9 mouse cellular contexts compared by ENCODE assay signal in genomic region chr16:4594814-4595526, GRCm38 (mm10). TPM values are rescaled to one million over a fixed set of nuclear protein-coding genes. Genes with fewer than 3 reads are reported as not detected.
DNase-seq lines count a peak whose midpoint lies in the region; ATAC-seq and TF ChIP-seq lines count a peak whose summit lies in the region.
"Had no signal": no experiment of that assay in that cellular context is flagged by ENCODE, and none has a peak within 500 bp of the region (broad histone marks: within the 10 kb centered on the region; RNA-seq: fewer than 3 reads in every experiment).

No protein-coding gene starts in this region.

- H3K27me3 ChIP-seq in heart, postnatal 0 days (ENCODE audit: control insufficient read depth, insufficient read depth, low read length), result no peaks in the 10 kb centered on the region
- H3K27me3 ChIP-seq in liver, embryonic 15.5 days, result peaks cover 69% of the 10 kb centered on the region
- no peaks in the 10 kb centered on the region for H3K27me3 ChIP-seq in stomach, postnatal 0 days (ENCODE audit: control insufficient read depth, insufficient read depth, low read length)

- H3K27ac ChIP-seq in gastrocnemius, adult 2 months, result peak overlapping the region; percentile 87
- no peak overlapping the region for H3K27ac ChIP-seq in bone marrow macrophage, adult 2 months (ENCODE audit: insufficient read depth, low read depth, low read length)
- peak overlapping the region; percentile 94 for H3K27ac ChIP-seq in heart, postnatal 0 days (ENCODE audit: low read depth)
- H3K27ac ChIP-seq in liver, embryonic 15.5 days (replicated peaks), result peak overlapping the region; percentile 51; the same call in 1 of the 2 replicates
- peak overlapping the region; percentile 88 for H3K27ac ChIP-seq in stomach, postnatal 0 days (replicated peaks)
- H3K27ac ChIP-seq: macrophage had no signal

- H3K4me3 ChIP-seq in gastrocnemius, adult 2 months, result peak overlapping the region; percentile 89
- H3K4me3 ChIP-seq in bone marrow macrophage, adult 2 months (ENCODE audit: insufficient read depth, low read length), result peak overlapping the region; percentile 58
- peak overlapping the region; percentile 82 for H3K4me3 ChIP-seq in heart, postnatal 0 days (ENCODE audit: low read depth, low read length)
- peak overlapping the region; percentile 60 for H3K4me3 ChIP-seq in liver, embryonic 15.5 days (replicated peaks)
- peak overlapping the region; percentile 69 for H3K4me3 ChIP-seq in stomach, postnatal 0 days (ENCODE audit: low read depth, low read length)

- WGBS in heart, postnatal 0 days, result under 1% methylated on average over 35 of the region's 52 CpGs
- 1% methylated on average over 51 of the region's 52 CpGs for WGBS in liver, embryonic 15.5 days (ENCODE audit: insufficient replicate concordance)
- WGBS in stomach, postnatal 0 days, result under 1% methylated on average over 18 of the region's 52 CpGs

- TF ChIP-seq EP300 in heart, postnatal 0 days (IDR thresholded peaks at IDR 0.05; ENCODE audit: low read depth), result no peak
- no peak for TF ChIP-seq EP300 in stomach, postnatal 0 days (optimal IDR thresholded peaks at IDR 0.05)

- peak overlapping the region; percentile 91 for H3K4me2 ChIP-seq in heart, postnatal 0 days (ENCODE audit: low read depth, low read length)
- peak overlapping the region; percentile 69 for H3K4me2 ChIP-seq in liver, embryonic 15.5 days
- H3K4me2 ChIP-seq in stomach, postnatal 0 days (replicated peaks; ENCODE audit: low read depth), result peak overlapping the region; percentile 81

- ATAC-seq in heart, postnatal 0 days (ENCODE audit: insufficient read depth, low read depth), result peak; percentile 16; the same call in 1 of the 2 replicates
- ATAC-seq in liver, embryonic 15.5 days (ENCODE audit: insufficient read depth), result no peak
- peak; percentile 5; the same call in 1 of the 2 replicates for ATAC-seq in stomach, postnatal 0 days (ENCODE audit: low FRiP score, low TSS enrichment)

- DNase-seq in gastrocnemius, adult 2 months, result no peak
- DNase-seq in gastrocnemius, adult 18-20 months (ENCODE audit: low spot score), result no peak
- peak; percentile 68 for DNase-seq in 3134 (ENCODE audit: extremely low read depth, insufficient read length, low spot score)
- DNase-seq in heart, postnatal 0 days (ENCODE audit: low spot score), result peak; percentile 20
- DNase-seq in stomach, postnatal 0 days (ENCODE audit: low spot score), result no peak
- no peak for DNase-seq in frontal cortex, postnatal 14 days (ENCODE audit: low spot score in 2 of 2)

- intact Hi-C loops in gastrocnemius, adult 2 months (cut with DNase I), result no loop called here

- no peaks in the 10 kb centered on the region for H3K9me3 ChIP-seq in heart, postnatal 0 days (replicated peaks; ENCODE audit: control insufficient read depth, low read length)
- H3K9me3 ChIP-seq in liver, embryonic 15.5 days (replicated peaks), result no peaks in the 10 kb centered on the region
- no peaks in the 10 kb centered on the region for H3K9me3 ChIP-seq in stomach, postnatal 0 days (ENCODE audit: control insufficient read depth, low read length)

- no peak for TF ChIP-seq CTCF in gastrocnemius, adult 2 months (IDR thresholded peaks at IDR 0.05)
- no peak for TF ChIP-seq CTCF in bone marrow macrophage, adult 2 months (IDR thresholded peaks at IDR 0.05; ENCODE audit: low read depth, low read length)
- no peak for TF ChIP-seq CTCF in heart, postnatal 0 days (IDR thresholded peaks at IDR 0.05; ENCODE audit: low read depth)
- TF ChIP-seq CTCF in stomach, postnatal 0 days (IDR thresholded peaks at IDR 0.05; ENCODE audit: low read depth), result no peak

- peaks cover 14% of the 10 kb centered on the region; the same call in 1 of the 2 replicates for H3K36me3 ChIP-seq in heart, postnatal 0 days (replicated peaks; ENCODE audit: control insufficient read depth, insufficient read depth, low read length)
- H3K36me3 ChIP-seq in liver, embryonic 15.5 days (replicated peaks), result 0 out of 2 replicates have a peak, but pooled peaks cover 4% of the 10 kb centered on the region
- H3K36me3 ChIP-seq in stomach, postnatal 0 days (ENCODE audit: control insufficient read depth, insufficient read depth, low read length), result no peaks in the 10 kb centered on the region

- no peak for TF ChIP-seq POLR2A in bone marrow macrophage, adult 2 months (IDR thresholded peaks at IDR 0.05; ENCODE audit: borderline replicate concordance, low read depth, low read length)

- H3K4me1 ChIP-seq in bone marrow macrophage, adult 2 months (ENCODE audit: control insufficient read depth, insufficient read depth, low read length), result no peaks in the 10 kb centered on the region
- peaks cover 46% of the 10 kb centered on the region for H3K4me1 ChIP-seq in heart, postnatal 0 days (ENCODE audit: control insufficient read depth, insufficient read depth)
- peaks cover 40% of the 10 kb centered on the region for H3K4me1 ChIP-seq in liver, embryonic 15.5 days (replicated peaks)
- H3K4me1 ChIP-seq in stomach, postnatal 0 days (replicated peaks; ENCODE audit: control insufficient read depth, insufficient read depth), result 0 out of 2 replicates have a peak, but pooled peaks cover 9% of the 10 kb centered on the region

- H3K9ac ChIP-seq in heart, postnatal 0 days (replicated peaks; ENCODE audit: low read depth, low read length), result peak overlapping the region; percentile 86
- H3K9ac ChIP-seq in liver, embryonic 15.5 days, result peak overlapping the region; percentile 45
- peak overlapping the region; percentile 79 for H3K9ac ChIP-seq in stomach, postnatal 0 days (ENCODE audit: low read length)

RNA-seq across cellular contexts. Expression of gene Glis2, which starts 0.5 kb away (rescaled TPM):
- 1 to 10 TPM; 5.2 to 6.9 TPM for total RNA-seq in gastrocnemius, adult 2 months (2021)
- total RNA-seq in gastrocnemius, adult 18-20 months (2021), result 1 to 10 TPM; 4.0 to 7.3 TPM
- 0.65 and 1.3 TPM in 2 replicates for polyA plus RNA-seq in bone marrow macrophage, adult 2 months (2012; ENCODE audit: insufficient read depth, insufficient read length, missing spikeins)
- total RNA-seq in heart, postnatal 0 days (2014; rRNA removed; ENCODE audit: low replicate concordance), result 25.3 and 25.4 TPM in 2 replicates
- polyA plus RNA-seq in heart, postnatal 0 days (2015; fragmentation: Nextera tagmentation; extraction: Ambion mirVana), result 11.2 and 11.8 TPM in 2 replicates
- 2.0 and 2.3 TPM in 2 replicates for polyA plus RNA-seq in liver, embryonic 15.5 days (2015; fragmentation: Nextera tagmentation; extraction: Ambion mirVana)
- 11.6 and 11.7 TPM in 2 replicates for polyA plus RNA-seq in stomach, postnatal 0 days (2015; fragmentation: Nextera tagmentation; extraction: Ambion mirVana)

RNA-seq across cellular contexts. Expression of gene Pam16, which starts 29.8 kb away (rescaled TPM):
- total RNA-seq in gastrocnemius, adult 2 months (2021), result 100 to 1,000 TPM in 1 of 2 experiments, 10 to 100 TPM in 1; 97.4 to 112 TPM
- 100 to 1,000 TPM; 108 to 113 TPM for total RNA-seq in gastrocnemius, adult 18-20 months (2021)
- 27.3 and 39.7 TPM in 2 replicates for polyA plus RNA-seq in bone marrow macrophage, adult 2 months (2012; ENCODE audit: insufficient read depth, insufficient read length, missing spikeins)
- 23.9 and 74.9 TPM in 2 replicates for total RNA-seq in heart, postnatal 0 days (2014; rRNA removed; ENCODE audit: low replicate concordance)
- 172 and 184 TPM in 2 replicates for polyA plus RNA-seq in heart, postnatal 0 days (2015; fragmentation: Nextera tagmentation; extraction: Ambion mirVana)
- polyA plus RNA-seq in liver, embryonic 15.5 days (2015; fragmentation: Nextera tagmentation; extraction: Ambion mirVana), result 41.1 and 53.2 TPM in 2 replicates
- 65.4 and 71.9 TPM in 2 replicates for polyA plus RNA-seq in stomach, postnatal 0 days (2015; fragmentation: Nextera tagmentation; extraction: Ambion mirVana)

RNA-seq across cellular contexts. Expression of gene Tfap4, which starts 35.3 kb away (rescaled TPM):
- 1 to 10 TPM; 3.0 to 5.1 TPM for total RNA-seq in gastrocnemius, adult 2 months (2021)
- total RNA-seq in gastrocnemius, adult 18-20 months (2021), result 1 to 10 TPM; 2.7 to 2.9 TPM
- 7.1 and 8.0 TPM in 2 replicates for polyA plus RNA-seq in bone marrow macrophage, adult 2 months (2012; ENCODE audit: insufficient read depth, insufficient read length, missing spikeins)
- 2.6 and 6.3 TPM in 2 replicates for total RNA-seq in heart, postnatal 0 days (2014; rRNA removed; ENCODE audit: low replicate concordance)
- 2.9 and 3.4 TPM in 2 replicates for polyA plus RNA-seq in heart, postnatal 0 days (2015; fragmentation: Nextera tagmentation; extraction: Ambion mirVana)
- polyA plus RNA-seq in liver, embryonic 15.5 days (2015; fragmentation: Nextera tagmentation; extraction: Ambion mirVana), result 5.6 and 6.4 TPM in 2 replicates
- polyA plus RNA-seq in stomach, postnatal 0 days (2015; fragmentation: Nextera tagmentation; extraction: Ambion mirVana), result 8.9 and 10.6 TPM in 2 replicates

RNA-seq across cellular contexts. Expression of gene Vasn, which starts 44.8 kb away (rescaled TPM):
- total RNA-seq in gastrocnemius, adult 2 months (2021), result 1 to 10 TPM; 4.8 to 6.0 TPM
- 1 to 10 TPM; 4.1 to 5.0 TPM for total RNA-seq in gastrocnemius, adult 18-20 months (2021)
- polyA plus RNA-seq in bone marrow macrophage, adult 2 months (2012; ENCODE audit: insufficient read depth, insufficient read length, missing spikeins), result 1.5 TPM in 1 of 2 replicates, not detected in the other
- total RNA-seq in heart, postnatal 0 days (2014; rRNA removed; ENCODE audit: low replicate concordance), result 38.7 and 64.8 TPM in 2 replicates
- polyA plus RNA-seq in heart, postnatal 0 days (2015; fragmentation: Nextera tagmentation; extraction: Ambion mirVana), result 8.1 and 9.3 TPM in 2 replicates
- 2.4 and 2.8 TPM in 2 replicates for polyA plus RNA-seq in liver, embryonic 15.5 days (2015; fragmentation: Nextera tagmentation; extraction: Ambion mirVana)
- 8.8 and 9.6 TPM in 2 replicates for polyA plus RNA-seq in stomach, postnatal 0 days (2015; fragmentation: Nextera tagmentation; extraction: Ambion mirVana)

RNA-seq across cellular contexts. Expression of gene Dnaja3, which starts 44.8 kb away (rescaled TPM):
- 100 to 1,000 TPM in 1 of 2 experiments, 10 to 100 TPM in 1; 86.4 to 110 TPM for total RNA-seq in gastrocnemius, adult 2 months (2021)
- total RNA-seq in gastrocnemius, adult 18-20 months (2021), result 100 to 1,000 TPM in 1 of 2 experiments, 10 to 100 TPM in 1; 91.1 to 101 TPM
- 20.0 and 21.3 TPM in 2 replicates for polyA plus RNA-seq in bone marrow macrophage, adult 2 months (2012; ENCODE audit: insufficient read depth, insufficient read length, missing spikeins)
- 99.6 and 102 TPM in 2 replicates for total RNA-seq in heart, postnatal 0 days (2014; rRNA removed; ENCODE audit: low replicate concordance)
- 99.5 and 103 TPM in 2 replicates for polyA plus RNA-seq in heart, postnatal 0 days (2015; fragmentation: Nextera tagmentation; extraction: Ambion mirVana)
- 45.7 and 50.1 TPM in 2 replicates for polyA plus RNA-seq in liver, embryonic 15.5 days (2015; fragmentation: Nextera tagmentation; extraction: Ambion mirVana)
- 47.0 and 49.2 TPM in 2 replicates for polyA plus RNA-seq in stomach, postnatal 0 days (2015; fragmentation: Nextera tagmentation; extraction: Ambion mirVana)

Comparison
In these comparisons a context has a peak if more than half of its experiments do, and no peak if none do; other contexts are left out.
1. DNase-seq: peak in 3134 (single experiment) and heart, postnatal 0 days (single experiment); none in gastrocnemius, adult 2 months (single experiment), gastrocnemius, adult 18-20 months (single experiment), stomach, postnatal 0 days (single experiment) and frontal cortex, postnatal 14 days (0 of 2).
2. Peak in every context shown above with its lines, with median percentiles within 50 percentile points of each other: H3K4me3 ChIP-seq, H3K4me2 ChIP-seq and H3K9ac ChIP-seq.